Mouse (Mus musculus) embryonic facial prominence, embryonic 10.5 days (tissue): ENCODE data around the gene Pou3f3. TPM values are rescaled to one million over a fixed set of nuclear protein-coding genes. Genes with fewer than 3 reads are reported as not detected.

Source experiments
- polyA plus RNA-seq: library from polyadenylated mRNA; unstranded; fragments of >200 nt; fragmentation: Nextera tagmentation; extraction: Ambion mirVana; gene quantifications from 2 replicates; pipeline ENCODE4 v1.2.1, GENCODE M21; 2016

Pou3f3 gene
- polyA plus RNA-seq, 1 experiment from 2014 or later: 7.5 TPM

Other genes with a start within 250 kb of the Pou3f3 start
- 56.7 and 60.2 TPM in 2 replicates for gene Mrps9, start 155.5 kb downstream of the Pou3f3 start, polyA plus RNA-seq